Mouse (Mus musculus) stomach, postnatal 0 days (tissue): ENCODE results near the gene Tor2a.

Source experiments
- CTCF ChIP-seq: IDR thresholded peaks from 2 replicates; pipeline ENCODE4 v1.5.1; 2016; ENCODE audit warnings: antibody characterized with exemption, low read depth, mild to moderate bottlenecking, moderate library complexity
- EP300 ChIP-seq: optimal IDR thresholded peaks from 2 replicates; pipeline ENCODE3; 2016; ENCODE audit warnings: antibody characterized with exemption

- TF ChIP-seq CTCF (no peak), EP300 (no peak)
These were observed 52.0 kb downstream of the Tor2a start for GRCm38 (mm10) chr2:32808816-32809566.
